In the genomic region with DNA sequence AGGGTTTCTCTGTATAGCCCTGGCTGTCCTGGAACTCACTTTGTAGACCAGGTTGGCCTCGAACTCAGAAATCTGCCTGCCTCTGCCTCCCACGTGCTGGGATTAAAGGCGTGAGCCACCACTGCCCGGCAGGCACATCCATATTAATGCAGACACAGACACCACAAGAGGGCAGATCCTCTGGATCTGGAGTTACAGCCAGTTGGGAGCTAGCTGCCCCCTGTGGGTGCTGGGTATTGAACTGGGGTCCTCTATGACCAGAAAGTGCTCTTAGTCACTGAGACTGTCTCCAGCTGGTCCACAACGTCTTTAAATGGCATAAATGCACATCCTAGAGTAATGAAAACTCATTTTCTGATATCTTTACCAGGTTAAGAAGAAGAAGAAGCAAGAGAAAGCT, we compare ENCODE assay signal across 7 mouse cellular contexts. TPM values are rescaled to one million over a fixed set of nuclear protein-coding genes. Genes with fewer than 3 reads are reported as not detected.
DNase-seq lines count a peak whose midpoint lies in the region; ATAC-seq and TF ChIP-seq lines count a peak whose summit lies in the region.
"Not testable (repeated sequence)": the region's sequence is repeated elsewhere in the genome, so short reads cannot be mapped to it uniquely, and the experiment has no call there.

No protein-coding gene starts in this region.

- not testable (repeated sequence) for H3K4me2 ChIP-seq in intestine, postnatal 0 days (replicated peaks; ENCODE audit: low read depth); lung, postnatal 0 days (replicated peaks; ENCODE audit: low read depth, low read length); stomach, postnatal 0 days (replicated peaks; ENCODE audit: low read depth)

- not testable (repeated sequence) for H3K9ac ChIP-seq in ES-Bruce4 (ENCODE audit: low read depth, poor library complexity, severe bottlenecking); intestine, postnatal 0 days (ENCODE audit: low read depth, low read length); lung, postnatal 0 days (replicated peaks; ENCODE audit: low read depth); stomach, postnatal 0 days (ENCODE audit: low read length)

- not testable (repeated sequence) for H3K4me3 ChIP-seq in ES-Bruce4 (ENCODE audit: low read depth, low read length); intestine, postnatal 0 days (ENCODE audit: low read depth, low read length); layer of hippocampus, adult 2 months; lung, postnatal 0 days (ENCODE audit: low read depth, low read length); stomach, postnatal 0 days (ENCODE audit: low read depth, low read length)

- not testable (repeated sequence) for ATAC-seq in intestine, postnatal 0 days; lung, postnatal 0 days; stomach, postnatal 0 days (ENCODE audit: low FRiP score, low TSS enrichment)

- peak; percentile 22 for TF ChIP-seq CTCF in ES-Bruce4 (IDR thresholded peaks at IDR 0.05; ENCODE audit: low read depth, low read length)
- TF ChIP-seq CTCF in intestine, postnatal 0 days (IDR thresholded peaks at IDR 0.05; ENCODE audit: low read depth): 0 out of 2 replicates have a peak, but pooled peaks have one; percentile 19
- TF ChIP-seq CTCF in layer of hippocampus, adult 2 months (conservative IDR thresholded peaks at IDR 0.05): peak; percentile 26; the same call in 1 of the 2 replicates
- peak; percentile 27 for TF ChIP-seq CTCF in lung, postnatal 0 days (IDR thresholded peaks at IDR 0.05)
- peak; percentile 18; the same call in 1 of the 2 replicates for TF ChIP-seq CTCF in stomach, postnatal 0 days (IDR thresholded peaks at IDR 0.05; ENCODE audit: low read depth)

- WGBS in intestine, postnatal 0 days: 85% methylated on average over 5 of the region's 5 CpGs
- WGBS in lung, postnatal 0 days: 84% methylated on average over 5 of the region's 5 CpGs
- WGBS in stomach, postnatal 0 days: 89% methylated on average over 5 of the region's 5 CpGs

- TF ChIP-seq POLR2A in ES-Bruce4 (IDR thresholded peaks at IDR 0.05; ENCODE audit: insufficient read depth, low read length): not testable (repeated sequence)

- not testable (repeated sequence) for H3K9me3 ChIP-seq in ES-Bruce4 (replicated peaks; ENCODE audit: control insufficient read depth, insufficient read depth, low read length, poor library complexity, severe bottlenecking); intestine, postnatal 0 days (ENCODE audit: control insufficient read depth); lung, postnatal 0 days (ENCODE audit: low read length); stomach, postnatal 0 days (ENCODE audit: control insufficient read depth, low read length)

- H3K4me1 ChIP-seq in ES-Bruce4 (ENCODE audit: control insufficient read depth, insufficient read depth, low read length); intestine, postnatal 0 days (replicated peaks; ENCODE audit: control insufficient read depth, insufficient read depth, low read length); lung, postnatal 0 days (ENCODE audit: insufficient read depth, low read depth, low read length); stomach, postnatal 0 days (replicated peaks; ENCODE audit: control insufficient read depth, insufficient read depth): not testable (repeated sequence)

- TF ChIP-seq EP300 in ES-Bruce4 (IDR thresholded peaks at IDR 0.05; ENCODE audit: insufficient read depth, low read depth, low read length); lung, postnatal 0 days (IDR thresholded peaks at IDR 0.05); stomach, postnatal 0 days (optimal IDR thresholded peaks at IDR 0.05): not testable (repeated sequence)

- H3K36me3 ChIP-seq in ES-Bruce4 (ENCODE audit: control insufficient read depth, insufficient read depth, low read length, poor library complexity, severe bottlenecking); intestine, postnatal 0 days (ENCODE audit: control insufficient read depth, insufficient read depth); lung, postnatal 0 days (ENCODE audit: insufficient read depth, low read length); stomach, postnatal 0 days (ENCODE audit: control insufficient read depth, insufficient read depth, low read length): not testable (repeated sequence)

- not testable (repeated sequence) for H3K27ac ChIP-seq in ES-Bruce4 (ENCODE audit: insufficient read depth, low read length); intestine, postnatal 0 days (ENCODE audit: low read depth, low read length); layer of hippocampus, adult 2 months; lung, postnatal 0 days (ENCODE audit: low read length); stomach, postnatal 0 days (replicated peaks)

- peak; percentile 63 for DNase-seq in R1 (ENCODE audit: low read depth, low spot score)
- peak; percentile 87 for DNase-seq in heart, adult 11 months
- not testable (repeated sequence) for DNase-seq in layer of hippocampus, adult 2 months (ENCODE audit: low spot score in 2 of 2); lung, postnatal 0 days (ENCODE audit: low spot score); stomach, postnatal 0 days (ENCODE audit: low spot score)

- not testable (repeated sequence) for H3K27me3 ChIP-seq in ES-Bruce4 (ENCODE audit: control insufficient read depth, insufficient read depth, low read length, poor library complexity, severe bottlenecking); intestine, postnatal 0 days (replicated peaks; ENCODE audit: control insufficient read depth, insufficient read depth, low read length); lung, postnatal 0 days (replicated peaks; ENCODE audit: insufficient read depth, low read length); stomach, postnatal 0 days (ENCODE audit: control insufficient read depth, insufficient read depth, low read length)

RNA-seq across cellular contexts. Expression of a gene that starts 39.3 kb away (rescaled TPM):
- 2.7 and 2.9 TPM in 2 replicates for polyA plus RNA-seq in ES-Bruce4 (2011; ENCODE audit: insufficient read depth, insufficient read length, low read depth, missing spikeins)
- 0.12 TPM in 1 of 2 replicates, not detected in the other for polyA plus RNA-seq in intestine, postnatal 0 days (2015; fragmentation: Nextera tagmentation; extraction: Ambion mirVana)
- 1 to 10 TPM; 4.8 to 6.3 TPM for total RNA-seq in layer of hippocampus, adult 2 months (2021)
- polyA plus RNA-seq in lung, postnatal 0 days (2015; fragmentation: Nextera tagmentation; extraction: Ambion mirVana): 0.12 and 0.17 TPM in 2 replicates
- polyA plus RNA-seq in stomach, postnatal 0 days (2015; fragmentation: Nextera tagmentation; extraction: Ambion mirVana): 0.04 and 0.23 TPM in 2 replicates

RNA-seq across cellular contexts. Expression of a gene that starts 53.1 kb away (rescaled TPM):
- polyA plus RNA-seq in ES-Bruce4 (2011; ENCODE audit: insufficient read depth, insufficient read length, low read depth, missing spikeins): 195 and 233 TPM in 2 replicates
- 39.2 and 44.5 TPM in 2 replicates for polyA plus RNA-seq in intestine, postnatal 0 days (2015; fragmentation: Nextera tagmentation; extraction: Ambion mirVana)
- 10 to 100 TPM; 27.0 to 27.2 TPM for total RNA-seq in layer of hippocampus, adult 2 months (2021)
- 101 and 106 TPM in 2 replicates for polyA plus RNA-seq in lung, postnatal 0 days (2015; fragmentation: Nextera tagmentation; extraction: Ambion mirVana)
- 41.6 and 41.8 TPM in 2 replicates for polyA plus RNA-seq in stomach, postnatal 0 days (2015; fragmentation: Nextera tagmentation; extraction: Ambion mirVana)
